Mouse (Mus musculus) liver, adult 2 months (tissue): ENCODE results near the gene Os9. TPM values are rescaled to one million over a fixed set of nuclear protein-coding genes. Genes with fewer than 3 reads are reported as not detected.
"Not testable (repeated sequence)": the region's sequence is repeated elsewhere in the genome, so short reads cannot be mapped to it uniquely, and the experiment has no call there.

Experiments used
- DNase-seq: peaks from one replicate; pipeline ENCODE4 v3.0.0-alpha.2; 2011; ENCODE audit warnings: low read depth, low spot score; ENCODE audit errors: extremely low read depth
- H3K27ac ChIP-seq: fragments of 200-500 bp; replicated peaks from 2 replicates; pipeline ENCODE4 v1.5.1; 2012; ENCODE audit warnings: low read depth, mild to moderate bottlenecking, control low read depth, inconsistent platforms, low read length; ENCODE audit not compliant: insufficient read depth
- H3K27me3 ChIP-seq: fragments of 200-500 bp; 2 replicates; pipeline ENCODE4 v1.6.1; 2012; ENCODE audit warnings: mild to moderate bottlenecking, moderate library complexity, low read length, inconsistent platforms; ENCODE audit not compliant: control insufficient read depth, insufficient read depth
- H3K36me3 ChIP-seq: fragments of 200-500 bp; 2 replicates; pipeline ENCODE4 v1.6.1; 2012; ENCODE audit warnings: low read length, inconsistent platforms; ENCODE audit not compliant: control insufficient read depth, insufficient read depth
- H3K4me1 ChIP-seq: fragments of 200-500 bp; 2 replicates; pipeline ENCODE4 v1.6.1; 2011; ENCODE audit warnings: low read length; ENCODE audit not compliant: control insufficient read depth, insufficient read depth
- H3K4me3 ChIP-seq: fragments of 200-500 bp; 2 replicates; pipeline ENCODE4 v1.5.1; 2011; ENCODE audit warnings: low read depth, mild to moderate bottlenecking, control low read depth, low read length, moderate library complexity; ENCODE audit not compliant: insufficient read depth
- H3K79me2 ChIP-seq: fragments of 200-500 bp; 2 replicates; pipeline ENCODE4 v1.6.1; 2012; ENCODE audit warnings: inconsistent platforms, mild to moderate bottlenecking, low read length, moderate library complexity; ENCODE audit not compliant: control insufficient read depth, insufficient read depth
- H3K9ac ChIP-seq: fragments of 200-500 bp; 2 replicates; pipeline ENCODE4 v1.6.1; 2012; ENCODE audit warnings: low read depth, mild to moderate bottlenecking, control low read depth, inconsistent platforms, low read length
- CTCF ChIP-seq: fragments of 200-500 bp; IDR thresholded peaks from 2 replicates; pipeline ENCODE4 v1.5.1; 2011; ENCODE audit warnings: low read depth, low read length, control low read depth
- POLR2A ChIP-seq: fragments of 200-500 bp; IDR thresholded peaks from 2 replicates; pipeline ENCODE4 v1.6.1; 2011; ENCODE audit warnings: low read length, control low read depth; ENCODE audit not compliant: insufficient read depth; ENCODE audit errors: extremely low read depth
- WGBS: fragments of 180-500 bp; shearing (Covaris S2); methylation state at CpG from one replicate; pipeline ENCODE4 v1.1.7; 2018; 5-methylcytosine and 5-hydroxymethylcytosine counted together
- polyA plus RNA-seq: library from polyadenylated mRNA; depleted of rRNA; stranded (reverse); fragments of >200 nt; gene quantifications from 2 replicates; pipeline ENCODE4 v1.2.3, GENCODE M21; 2012
- total RNA-seq: library from RNA; depleted of rRNA; stranded (reverse); fragments of >200 nt; gene quantifications from 2 replicates; pipeline ENCODE4 v1.2.3, GENCODE M21; 2014

Os9 gene
- total and polyA plus RNA-seq, 2 experiments, result 130 TPM

DNA sequence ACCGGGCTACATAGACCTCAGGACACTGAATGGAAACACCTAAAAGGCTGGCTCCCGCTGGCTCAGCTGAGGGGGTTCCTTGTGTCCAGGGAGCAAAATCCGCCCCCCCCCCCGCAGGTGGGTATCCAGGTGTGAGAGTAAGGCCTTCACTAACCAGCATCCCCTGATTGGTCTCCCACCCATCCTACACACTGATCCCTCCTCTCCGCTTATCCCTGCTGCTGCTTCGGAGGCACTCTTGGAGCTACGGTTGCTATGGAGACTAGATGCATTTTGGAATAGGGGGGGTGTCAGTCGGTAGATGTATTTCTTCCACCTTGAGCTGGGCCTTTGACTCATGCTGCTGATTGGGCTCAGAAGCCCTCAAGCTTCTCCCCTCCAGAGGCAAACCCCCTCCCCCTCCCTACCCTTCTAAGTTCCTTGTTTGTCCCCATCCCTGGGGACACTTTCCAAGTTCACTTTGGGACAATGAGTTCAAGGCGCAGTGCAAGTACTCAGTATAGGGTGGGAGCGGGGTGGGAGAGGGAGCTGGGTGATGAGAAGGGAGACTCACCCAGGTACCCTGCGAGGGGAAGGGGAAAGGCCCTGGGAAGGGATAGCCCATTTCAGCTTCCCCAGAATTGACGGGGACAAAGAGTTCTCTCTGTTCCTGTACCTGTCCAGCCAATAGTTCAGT, 42.8 kb downstream of the Os9 start:
- Histone ChIP-seq H3K79me2 (no peaks in the 10 kb centered on the region; the same call in 1 of the 2 replicates), H3K4me1 (peaks cover 27% of the 10 kb centered on the region), H3K27me3 (no peaks in the 10 kb centered on the region), H3K9ac (no peak overlapping the region), H3K36me3 (no peaks in the 10 kb centered on the region), H3K4me3 (no peak overlapping the region), H3K27ac (no peak overlapping the region)
- DNase-seq, result no peak
- WGBS, result 38% methylated on average over 12 of the region's 12 CpGs
- no peak for TF ChIP-seq CTCF
- TF ChIP-seq POLR2A, result no peak

DNA sequence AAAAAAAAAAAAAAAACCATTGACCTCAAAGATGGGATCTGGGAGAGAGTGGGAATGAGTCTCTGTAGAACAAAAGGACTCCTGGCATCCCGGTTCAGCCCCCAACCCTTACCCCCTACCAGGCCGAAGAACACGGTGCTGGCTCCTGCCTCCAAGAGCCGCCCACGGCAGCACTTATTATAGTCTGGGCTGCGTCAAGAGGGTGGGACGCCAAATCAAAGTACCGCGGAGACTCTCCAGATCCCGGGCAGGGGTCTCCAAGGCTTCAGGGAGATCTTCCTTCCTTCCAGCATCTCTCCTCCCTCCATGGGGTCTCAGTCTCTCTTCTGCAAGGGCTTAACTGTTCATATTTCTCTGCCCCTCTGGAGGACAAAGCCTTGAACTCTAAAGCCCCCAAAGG, 43.4 kb downstream of the Os9 start:
- TF ChIP-seq CTCF (no peak), POLR2A (no peak)
- Histone ChIP-seq H3K4me3 (no peak overlapping the region), H3K36me3 (no peaks in the 10 kb centered on the region), H3K79me2 (no peaks in the 10 kb centered on the region; the same call in 1 of the 2 replicates), H3K4me1 (peaks cover 21% of the 10 kb centered on the region), H3K9ac (no peak overlapping the region), H3K27me3 (no peaks in the 10 kb centered on the region), H3K27ac (no peak overlapping the region)
- no peak for DNase-seq
- WGBS, result 60% methylated on average over 10 of the region's 10 CpGs

DNA sequence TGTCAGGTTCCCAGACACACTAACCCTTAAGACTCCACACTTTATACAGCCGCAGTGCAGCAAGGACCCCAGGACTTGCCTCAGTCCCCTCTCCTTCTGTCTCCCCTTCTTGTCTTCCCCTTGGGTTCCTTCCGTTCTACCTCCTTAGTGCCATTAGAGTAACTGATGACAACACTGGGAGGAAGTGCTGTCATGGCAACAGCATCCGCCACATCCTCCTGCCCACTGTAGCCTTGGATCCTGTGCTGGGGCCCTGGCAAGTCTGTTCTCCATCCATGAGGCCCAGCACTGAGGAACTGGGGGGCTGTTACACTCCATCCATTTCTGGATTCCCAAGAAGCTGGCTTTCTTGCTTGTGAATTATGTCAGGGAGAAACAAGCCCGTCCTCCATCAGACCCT, 44.8 kb downstream of the Os9 start:
- Histone ChIP-seq H3K9ac (no peak overlapping the region), H3K79me2 (no peaks in the 10 kb centered on the region; the same call in 1 of the 2 replicates), H3K36me3 (no peaks in the 10 kb centered on the region), H3K4me1 (peaks cover 17% of the 10 kb centered on the region), H3K27me3 (no peaks in the 10 kb centered on the region), H3K27ac (no peak overlapping the region), H3K4me3 (no peak overlapping the region; the same call in 1 of the 2 replicates)
- 83% methylated on average over 4 of the region's 4 CpGs for WGBS
- DNase-seq, result no peak
- no peak for TF ChIP-seq CTCF
- no peak for TF ChIP-seq POLR2A

DNA sequence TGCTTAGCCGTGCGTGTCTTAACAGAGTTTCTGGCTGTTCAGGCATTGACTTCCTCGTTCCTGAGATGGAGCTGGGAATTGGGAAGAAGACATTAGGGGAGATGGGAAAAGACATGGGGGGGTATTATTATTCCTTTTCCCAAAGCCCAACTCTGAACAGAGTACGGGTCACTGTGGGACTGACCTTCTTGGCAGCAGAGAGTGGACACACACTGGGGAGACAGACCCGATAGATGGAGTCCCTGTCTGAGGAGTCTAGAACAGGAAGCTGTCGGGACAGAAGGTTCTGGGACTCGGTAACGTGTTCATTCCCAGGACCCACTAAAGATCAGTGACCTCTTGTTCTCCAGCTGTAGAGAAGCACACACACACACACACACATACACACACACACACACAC, 45.3 kb downstream of the Os9 start:
- Histone ChIP-seq H3K4me3 (no peak overlapping the region), H3K4me1 (peaks cover 15% of the 10 kb centered on the region), H3K27me3 (no peaks in the 10 kb centered on the region), H3K79me2 (no peaks in the 10 kb centered on the region; the same call in 1 of the 2 replicates), H3K9ac (no peak overlapping the region), H3K27ac (no peak overlapping the region), H3K36me3 (no peaks in the 10 kb centered on the region)
- TF ChIP-seq CTCF (no peak), POLR2A (no peak)
- no peak for DNase-seq
- WGBS, result 73% methylated on average over 8 of the region's 8 CpGs

DNA sequence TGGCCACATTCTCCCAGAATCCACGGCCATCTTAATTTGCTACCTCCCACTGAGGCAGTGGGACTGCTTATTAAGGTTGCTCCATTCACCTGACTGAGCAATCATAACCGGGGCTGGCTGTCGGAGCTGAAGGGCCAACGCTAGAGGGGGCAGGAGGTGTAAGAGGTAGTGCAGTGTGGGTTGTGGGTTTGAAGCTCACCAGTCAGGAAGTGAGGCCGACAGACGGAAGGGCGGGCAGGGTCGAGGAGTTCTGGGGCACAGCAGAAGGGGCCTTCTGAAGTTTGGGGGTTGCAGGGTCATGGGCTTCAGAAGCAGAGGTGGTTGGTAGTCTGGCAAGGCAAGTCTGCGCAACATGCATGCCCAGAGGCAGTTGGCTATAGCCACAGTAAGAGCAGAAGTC, 45.9 kb downstream of the Os9 start, which contains the start of gene Agap2:
TSS of gene Agap2 (plus strand) at position 205 of the 400 bp plus-strand sequence.
- Histone ChIP-seq H3K36me3 (no peaks in the 10 kb centered on the region), H3K4me1 (peaks cover 13% of the 10 kb centered on the region; the same call in 1 of the 2 replicates), H3K27ac (no peak within 1 kb of the TSS), H3K4me3 (no peak within 1 kb of the TSS; the same call in 1 of the 2 replicates), H3K9ac (no peak within 1 kb of the TSS), H3K79me2 (no peaks in the 10 kb centered on the region; the same call in 1 of the 2 replicates), H3K27me3 (no peaks in the 10 kb centered on the region)
- TF ChIP-seq CTCF, result peak; percentile 17; the same call in 1 of the 2 replicates
- TF ChIP-seq POLR2A, result no peak
- WGBS, result 77% methylated on average over 9 of the region's 9 CpGs
- DNase-seq, result no peak

DNA sequence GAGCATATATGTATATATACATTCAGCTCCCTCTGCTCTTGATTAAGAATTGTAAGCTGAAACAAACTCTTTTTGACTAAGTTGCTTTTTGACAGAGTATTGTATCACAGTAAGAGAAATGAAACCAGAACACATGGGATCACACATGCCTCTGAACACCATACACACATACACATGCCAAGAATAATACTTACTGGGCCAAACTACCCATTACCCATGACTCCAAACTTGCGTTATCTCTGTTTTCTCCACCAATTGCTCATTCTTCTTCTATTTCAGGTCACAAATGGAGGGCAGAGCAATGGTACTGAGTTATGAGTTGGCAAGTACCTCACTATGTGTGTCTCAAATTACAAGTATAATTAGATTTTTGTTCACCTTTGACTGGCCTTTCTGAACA, 47.0 kb downstream of the Os9 start:
- Histone ChIP-seq H3K36me3 (no peaks in the 10 kb centered on the region), H3K27me3 (no peaks in the 10 kb centered on the region), H3K4me1 (peaks cover 12% of the 10 kb centered on the region; the same call in 1 of the 2 replicates), H3K27ac (no peak overlapping the region), H3K79me2 (no peaks in the 10 kb centered on the region; the same call in 1 of the 2 replicates), H3K9ac (no peak overlapping the region), H3K4me3 (no peak overlapping the region)
- DNase-seq, result no peak
- 88% methylated on average over 1 of the region's 1 CpGs for WGBS
- TF ChIP-seq POLR2A, result no peak
- TF ChIP-seq CTCF, result no peak

DNA sequence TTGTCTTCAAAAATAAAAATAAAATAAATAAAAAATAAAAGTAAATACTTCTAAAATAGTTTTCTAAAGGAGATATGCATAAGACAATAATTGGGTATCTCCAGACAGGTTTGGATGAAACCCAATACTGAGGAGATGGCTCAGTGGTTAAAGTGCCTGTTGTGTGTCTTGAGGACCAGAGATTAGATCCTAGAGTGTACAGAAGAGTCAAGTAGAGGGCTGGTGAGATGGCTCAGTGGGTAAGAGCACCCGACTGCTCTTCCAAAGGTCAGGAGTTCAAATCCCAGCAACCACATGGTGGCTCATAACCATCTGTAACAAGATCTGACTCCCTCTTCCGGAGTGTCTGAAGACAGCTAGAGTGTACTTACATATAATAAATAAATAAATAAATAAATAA, 48.0 kb downstream of the Os9 start:
- H3K4me3 ChIP-seq, DNase-seq, H3K27ac ChIP-seq, H3K36me3 ChIP-seq, H3K79me2 ChIP-seq, H3K9ac ChIP-seq, H3K27me3 ChIP-seq: not testable (repeated sequence)
- H3K4me1 ChIP-seq, result peaks cover 12% of the 10 kb centered on the region; the same call in 1 of the 2 replicates
- WGBS, result 70% methylated on average over 2 of the region's 2 CpGs

DNA sequence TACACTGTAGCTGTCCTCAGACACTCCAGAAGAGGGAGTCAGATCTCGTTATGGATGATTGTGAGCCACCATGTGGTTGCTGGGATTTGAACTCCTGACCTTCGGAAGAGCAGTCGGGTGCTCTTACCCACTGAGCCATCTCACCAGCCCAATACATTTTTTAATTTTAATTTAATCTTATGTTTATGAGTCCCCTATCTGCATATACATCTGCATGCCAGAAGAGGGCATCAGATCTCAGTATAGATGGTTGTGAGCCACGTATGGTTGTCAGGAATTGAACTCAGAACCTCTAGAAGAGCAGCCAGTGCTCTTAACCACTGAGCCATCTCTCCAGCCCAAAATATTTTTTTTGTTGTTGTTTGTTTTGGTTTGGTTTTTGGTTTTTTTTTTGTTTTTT, 48.7 kb downstream of the Os9 start:
- H3K9ac ChIP-seq, H3K79me2 ChIP-seq, H3K27ac ChIP-seq, DNase-seq, H3K27me3 ChIP-seq, H3K4me3 ChIP-seq: not testable (repeated sequence)
- peaks cover 12% of the 10 kb centered on the region for H3K4me1 ChIP-seq
- peaks cover 13% of the 10 kb centered on the region for H3K36me3 ChIP-seq
- 86% methylated on average over 4 of the region's 4 CpGs for WGBS
